Mouse (Mus musculus) small intestine, adult 2 months (tissue): ENCODE results near the gene Nfam1.

Source experiments
- CTCF ChIP-seq: fragments of 200-500 bp; IDR thresholded peaks from 2 replicates; pipeline ENCODE4 v1.5.1; 2012; ENCODE audit warnings: low read depth, mild to moderate bottlenecking, control low read depth, inconsistent platforms, low read length, moderate library complexity, mixed read lengths; ENCODE audit not compliant: insufficient replicate concordance, insufficient read length; ENCODE audit errors: extremely low read depth
- POLR2A ChIP-seq: fragments of 200-500 bp; IDR thresholded peaks from 2 replicates; pipeline ENCODE4 v1.6.1; 2012; ENCODE audit warnings: low read depth, mild to moderate bottlenecking, control low read depth, inconsistent platforms, low read length, moderate library complexity

DNA sequence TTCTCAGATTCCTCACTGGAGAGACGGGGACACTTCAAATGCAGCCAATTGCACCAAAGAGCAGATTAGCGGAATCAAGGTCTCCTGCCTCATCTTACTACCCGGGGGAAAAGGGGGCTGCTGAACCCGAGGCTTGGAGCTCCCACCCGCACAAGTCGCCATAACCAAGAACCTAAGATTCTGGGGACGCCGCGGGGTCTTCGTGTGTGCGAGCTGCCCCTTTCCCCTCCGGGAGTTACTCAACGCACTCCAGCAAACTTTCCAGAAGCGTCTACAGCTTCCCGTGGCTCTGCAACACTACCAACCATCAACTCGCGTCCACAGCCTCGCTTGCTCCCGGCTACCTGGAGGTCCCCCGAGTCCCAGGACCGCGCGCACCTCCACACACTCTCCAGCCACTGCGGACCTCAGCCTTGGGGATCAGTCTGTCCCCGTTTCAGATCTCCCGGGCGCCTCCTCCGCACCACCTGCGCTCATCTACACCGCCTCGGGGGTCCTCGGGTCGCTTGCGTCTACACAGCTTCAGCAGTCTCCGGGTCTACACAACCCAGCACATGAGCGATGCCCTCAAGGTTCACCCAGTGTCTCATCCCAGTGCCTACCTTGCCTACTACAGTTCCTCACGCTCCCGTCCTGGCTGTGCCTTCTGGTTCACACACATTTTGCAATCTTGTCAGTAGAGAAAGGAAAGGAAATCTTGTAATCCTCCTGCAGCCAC, 45.9 kb downstream of the Nfam1 start:
- no peak for TF ChIP-seq POLR2A
- no peak for TF ChIP-seq CTCF
